Mouse (Mus musculus): ENCODE measurements at regions not wholly inside any gene's neighbourhood (a gene's known extent, or its start where the extent isn't known, plus 50 kb on each side); places are given as distances from the start of the nearest gene placed in this dataset.

DNA sequence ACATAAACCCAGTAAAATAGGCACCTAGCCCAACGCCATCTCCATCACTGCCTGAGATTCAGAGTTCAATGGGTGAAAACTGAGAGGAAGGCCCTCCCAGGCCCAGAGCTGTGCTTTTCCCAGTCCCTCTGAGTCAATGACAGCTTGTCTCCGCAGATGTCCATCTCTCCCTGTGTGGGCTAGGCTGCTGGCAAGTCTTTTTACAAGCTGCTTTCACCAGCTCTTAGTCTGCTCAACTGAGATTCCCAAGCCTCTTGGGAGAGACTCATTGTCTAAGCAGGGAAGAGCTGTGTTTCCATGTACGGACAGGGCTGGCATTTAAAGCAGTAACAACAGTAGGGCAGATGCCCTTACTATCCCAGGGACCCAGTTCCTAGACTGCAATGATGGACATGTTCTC is 585.5 kb upstream of the Gm19410 start:
- DNase-seq (ENCODE audit: extremely low spot score in 1 of 2, low spot score in 1 of 2) = peak in 1 of 2 experiments; percentile 43

DNA sequence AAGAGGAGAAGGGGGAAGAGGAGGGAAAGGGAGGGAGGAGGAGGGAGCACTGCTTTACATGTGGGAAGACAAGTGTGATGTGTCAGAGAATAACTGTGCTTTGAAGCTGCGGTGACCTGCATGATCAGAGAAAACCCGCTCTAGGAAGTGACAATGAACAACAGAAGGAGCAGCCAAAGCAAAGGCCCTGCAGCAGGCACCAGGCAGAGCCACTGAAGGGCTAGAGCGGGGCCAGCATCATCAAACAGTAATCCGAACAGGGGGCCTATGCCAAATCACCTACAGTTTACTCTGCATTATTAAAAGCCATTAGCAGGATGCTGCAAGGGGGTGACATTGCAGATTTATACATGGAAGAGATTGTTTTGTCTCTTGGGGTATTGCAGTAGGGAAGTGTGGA is 583.4 kb upstream of the Gm19410 start:
- no peak for DNase-seq (ENCODE audit: extremely low spot score in 1 of 2, low spot score in 1 of 2)

DNA sequence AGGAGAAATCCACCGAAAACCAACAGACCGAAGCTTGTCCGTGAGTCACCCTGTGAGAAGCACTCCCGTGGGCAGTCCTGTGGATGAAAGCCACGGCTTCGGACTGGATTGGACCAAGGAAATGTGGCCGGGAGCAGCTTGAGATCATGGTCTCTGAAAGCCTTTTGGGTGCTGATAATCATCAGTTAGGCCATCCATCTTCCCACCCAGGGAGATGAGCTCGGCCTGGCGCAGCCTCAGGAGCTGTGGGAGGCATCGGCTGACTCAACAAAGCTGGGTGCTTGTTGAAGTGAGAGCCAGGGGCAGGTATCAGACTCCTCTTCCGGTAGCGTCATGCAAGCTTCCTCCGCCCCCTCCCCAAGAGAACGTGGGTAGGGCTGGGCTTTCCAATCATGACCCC is 582.2 kb upstream of the Gm19410 start:
- no peak for DNase-seq (ENCODE audit: extremely low spot score in 1 of 2, low spot score in 1 of 2)

DNA sequence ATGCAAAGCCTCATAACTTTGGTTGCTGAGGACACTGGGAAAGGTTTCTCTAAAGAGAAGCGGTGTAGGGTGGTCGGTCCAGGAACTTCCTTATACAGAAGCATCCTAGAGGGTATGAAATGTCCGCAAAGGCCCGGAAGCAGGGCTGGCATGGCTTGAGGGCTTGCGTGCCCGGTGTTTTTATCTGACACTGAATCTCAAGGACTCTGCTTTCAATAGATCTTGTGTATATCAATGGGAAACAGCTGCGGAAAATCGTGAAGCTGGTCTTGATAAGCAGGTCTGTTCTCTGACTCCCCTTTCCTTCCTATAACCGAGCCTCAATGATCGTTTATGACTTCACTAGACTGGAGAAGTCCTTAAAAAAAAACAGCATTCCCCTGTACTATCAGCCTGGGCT is 580.4 kb upstream of the Gm19410 start:
- DNase-seq (ENCODE audit: extremely low spot score in 1 of 2, low spot score in 1 of 2) = no peak

DNA sequence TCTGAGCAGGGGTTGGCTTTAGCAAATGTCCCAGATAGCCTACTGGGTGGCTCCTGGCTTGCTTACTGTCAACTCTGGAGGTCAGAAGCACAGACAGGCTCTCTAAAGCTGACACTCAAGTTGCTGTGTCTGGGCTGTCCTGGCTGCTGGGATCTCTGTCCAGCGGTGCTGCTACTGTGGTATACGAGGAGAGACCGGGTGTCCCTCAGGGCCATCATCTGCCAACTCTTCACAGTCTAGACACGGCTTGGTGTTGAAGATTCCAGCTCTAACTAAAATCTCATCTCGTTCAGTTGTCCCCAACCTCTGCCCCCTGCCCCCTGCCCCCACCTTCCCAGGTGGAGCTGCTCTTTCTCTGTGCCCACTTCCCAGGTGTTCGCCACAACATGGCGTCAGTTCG is 577.1 kb upstream of the Gm19410 start:
- DNase-seq (ENCODE audit: extremely low spot score in 1 of 2, low spot score in 1 of 2) = no peak

DNA sequence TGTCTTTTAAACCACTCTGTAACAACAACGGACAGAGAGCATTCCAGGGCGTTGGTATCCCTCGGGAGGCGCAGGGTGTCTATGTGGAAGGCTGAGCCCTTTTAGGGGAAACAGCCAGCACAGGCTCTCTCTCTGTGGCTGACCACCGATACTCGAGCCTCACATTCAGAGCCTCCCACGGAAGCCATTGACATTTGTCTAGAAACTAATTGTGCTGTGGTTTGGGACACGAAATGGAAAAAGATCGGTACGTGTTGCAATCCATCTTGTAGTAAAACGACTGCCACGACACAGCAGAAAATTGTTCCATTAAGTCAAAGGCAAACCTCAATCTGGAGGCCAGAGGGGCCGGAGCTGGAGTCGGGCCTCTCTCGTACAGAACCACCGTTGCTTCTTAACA is 575.9 kb upstream of the Gm19410 start:
- DNase-seq (ENCODE audit: extremely low spot score in 1 of 2, low spot score in 1 of 2) = no peak

DNA sequence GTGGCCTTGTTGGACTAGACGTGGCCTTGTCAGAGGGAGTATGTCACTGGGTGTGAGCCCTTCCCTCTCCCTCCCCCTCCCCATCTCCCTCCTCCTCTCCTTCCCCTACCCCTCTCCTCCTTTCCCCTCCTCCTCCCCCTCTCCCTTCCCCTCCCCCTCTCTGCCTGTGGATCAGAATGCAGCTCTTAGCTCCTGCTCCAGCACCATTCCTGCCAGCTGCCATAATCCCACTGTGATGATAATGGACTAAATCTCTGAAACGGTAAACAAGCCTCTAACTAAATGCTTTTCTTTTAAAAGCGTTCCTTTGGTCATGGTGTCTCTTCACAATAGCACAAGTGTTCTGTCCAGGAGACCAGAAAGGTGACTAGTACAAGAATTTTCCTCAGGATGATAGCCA is 573.1 kb upstream of the Gm19410 start:
- DNase-seq (ENCODE audit: extremely low spot score in 1 of 2, low spot score in 1 of 2) = no peak

DNA sequence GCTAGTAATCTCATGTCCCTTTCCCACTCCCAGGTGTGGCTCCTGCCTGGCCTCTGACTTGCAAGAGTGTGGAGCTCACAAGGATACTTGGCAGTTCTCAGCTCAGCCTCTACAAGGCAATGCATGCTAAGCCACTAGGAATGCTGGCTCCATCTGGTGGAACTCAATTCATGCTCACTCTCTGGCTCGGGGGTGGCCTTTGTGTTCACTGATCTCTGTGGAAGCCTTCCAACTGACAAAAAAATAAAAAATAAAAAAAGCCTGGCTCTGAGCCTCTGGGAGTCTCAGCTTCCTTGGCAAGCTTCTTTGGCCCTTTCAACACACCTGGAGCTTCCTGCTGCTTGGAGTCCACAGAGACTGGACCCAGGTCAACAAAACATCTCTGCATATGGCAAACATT is 571.8 kb upstream of the Gm19410 start:
- peak in 1 of 2 experiments; percentile 20 for DNase-seq (ENCODE audit: extremely low spot score in 1 of 2, low spot score in 1 of 2)

DNA sequence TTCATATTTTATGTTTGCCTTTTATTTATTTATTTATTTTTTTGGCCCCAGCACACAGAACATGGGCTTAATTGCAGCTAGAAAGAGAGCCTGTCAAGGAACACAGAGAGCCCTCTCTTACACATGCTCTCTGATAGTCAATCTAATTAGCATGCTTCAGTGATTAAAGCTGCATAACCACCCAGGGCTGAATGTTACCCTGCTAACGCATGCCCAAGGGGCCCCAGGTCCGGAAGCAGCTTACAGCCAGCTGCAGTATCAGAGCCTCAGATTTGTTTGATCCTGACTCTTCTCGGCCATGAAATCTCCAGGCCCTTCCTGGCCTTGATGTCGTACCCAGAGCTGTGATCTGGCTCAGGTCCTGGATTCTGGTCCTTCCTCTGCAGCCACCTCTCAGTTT is 569.4 kb upstream of the Gm19410 start:
- DNase-seq (ENCODE audit: extremely low spot score in 1 of 2, low spot score in 1 of 2) = no peak

DNA sequence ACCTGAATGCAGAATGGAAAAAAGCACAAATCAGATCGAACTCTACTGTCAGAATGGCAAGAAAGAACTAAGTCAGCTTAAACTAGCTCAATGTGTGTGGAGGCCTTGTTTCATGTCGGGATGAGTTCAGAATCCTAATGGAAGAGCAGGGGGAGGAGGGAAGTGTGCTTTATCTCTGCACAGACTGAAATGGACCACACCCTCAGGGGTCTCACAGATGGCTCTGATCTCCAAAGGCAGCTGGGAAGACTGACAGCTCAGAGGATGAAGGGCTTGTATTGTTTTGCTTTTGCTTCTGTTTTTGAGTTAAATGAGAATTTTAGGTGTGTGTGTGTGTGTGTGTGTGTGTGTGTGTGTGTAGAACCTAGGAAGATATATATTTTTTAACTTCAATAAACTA is 566.8 kb upstream of the Gm19410 start:
- DNase-seq (ENCODE audit: extremely low spot score in 1 of 2, low spot score in 1 of 2) = no peak

DNA sequence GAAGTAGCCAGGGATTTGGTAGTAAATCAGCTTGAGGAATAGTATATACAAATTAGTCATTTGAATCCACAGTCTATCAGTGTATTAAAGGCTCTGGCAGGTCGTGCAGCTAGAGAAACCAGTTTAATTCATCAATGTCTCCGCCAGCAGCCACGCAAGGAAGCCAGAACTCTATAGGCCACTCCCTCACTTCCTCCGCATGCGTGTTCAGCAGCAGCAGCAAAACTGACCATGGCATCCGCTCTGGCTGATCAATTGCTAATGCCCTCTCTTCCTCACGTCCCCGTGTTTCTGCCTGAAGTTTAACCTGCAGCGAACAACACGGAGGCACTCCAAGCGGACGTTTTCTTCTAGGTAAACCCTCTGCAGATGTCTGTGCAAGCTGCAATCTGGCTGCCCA is 564.2 kb upstream of the Gm19410 start:
- no peak for DNase-seq (ENCODE audit: extremely low spot score in 1 of 2, low spot score in 1 of 2)

DNA sequence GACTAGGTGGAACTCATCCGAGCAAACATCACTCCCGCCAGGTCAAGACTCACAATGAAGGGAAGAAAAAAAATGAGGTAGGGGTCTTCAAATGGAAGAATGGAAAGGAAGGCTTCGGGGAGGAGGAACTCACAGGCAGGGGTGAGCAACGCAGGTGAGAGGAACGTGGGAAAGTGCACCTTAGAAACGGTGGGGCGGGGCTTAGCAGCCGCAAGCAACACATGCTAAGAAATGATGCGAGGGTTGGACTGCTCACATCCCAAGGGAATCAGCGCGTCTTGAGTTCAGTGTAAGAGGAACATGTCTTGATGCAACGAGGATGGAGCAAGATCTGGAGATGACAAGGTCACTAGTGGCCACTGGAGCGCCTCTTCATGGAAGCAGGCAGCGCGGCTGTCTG is 560.6 kb upstream of the Gm19410 start:
- DNase-seq (ENCODE audit: extremely low spot score in 1 of 2, low spot score in 1 of 2) = no peak

DNA sequence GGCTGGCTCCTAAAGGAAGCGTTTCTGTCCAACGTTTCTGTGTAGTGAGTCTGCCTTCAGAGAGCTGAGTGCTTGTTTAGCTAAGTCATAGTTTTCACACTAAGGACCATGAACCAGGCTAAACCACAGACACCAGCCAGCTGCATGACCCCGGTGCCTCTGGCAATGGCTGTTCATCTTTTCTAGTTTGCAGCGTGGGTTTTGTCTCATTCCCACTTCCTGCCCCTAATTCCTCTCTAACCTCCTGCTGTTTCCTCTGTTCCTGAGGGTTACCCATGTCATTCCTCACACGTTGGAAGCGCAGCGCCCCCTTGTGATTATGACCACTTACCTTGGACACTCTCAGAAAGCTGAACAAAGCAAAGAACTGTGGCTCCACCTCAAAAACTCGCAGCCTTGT is 560.1 kb upstream of the Gm19410 start:
- peak in 1 of 2 experiments; percentile 32 for DNase-seq (ENCODE audit: extremely low spot score in 1 of 2, low spot score in 1 of 2)

DNA sequence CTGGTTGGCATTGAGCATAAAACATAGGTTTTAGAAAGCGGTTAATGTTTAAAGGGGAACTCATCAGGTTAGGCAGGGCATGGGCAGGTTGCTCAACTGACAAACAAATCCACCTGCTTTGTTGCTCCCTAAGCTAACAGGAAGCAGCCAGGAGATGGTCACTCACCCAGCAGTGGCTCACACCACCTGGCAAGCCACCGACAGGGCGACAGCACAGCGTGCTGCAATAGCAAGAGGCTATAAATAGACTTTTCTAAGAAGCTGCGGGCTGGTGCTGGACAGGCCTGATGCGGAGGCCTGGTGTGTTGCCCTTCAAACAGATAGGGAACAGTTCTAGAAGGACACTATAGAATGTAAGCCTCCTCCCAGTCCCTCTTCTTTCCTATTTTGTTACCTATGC is 559.3 kb upstream of the Gm19410 start:
- no peak for DNase-seq (ENCODE audit: extremely low spot score in 1 of 2, low spot score in 1 of 2)

DNA sequence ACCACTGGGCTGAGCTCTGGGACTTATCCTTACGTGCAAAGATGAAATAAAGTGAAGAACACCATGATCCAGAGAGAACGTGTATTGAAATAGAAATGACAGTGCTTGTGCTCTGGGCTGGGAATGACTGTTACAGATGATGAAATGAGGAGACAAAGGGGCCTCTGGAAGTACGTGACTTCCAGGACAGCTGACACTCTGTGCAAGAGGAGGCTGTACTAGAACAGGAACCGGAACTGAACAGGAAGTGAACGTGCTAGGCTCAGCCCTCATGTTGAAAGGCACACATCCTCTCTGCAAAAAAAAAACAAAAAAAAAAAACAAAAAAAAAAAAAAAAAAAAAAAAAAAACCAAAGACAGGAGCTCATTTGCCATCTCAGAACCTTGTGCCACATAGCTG is 557.2 kb upstream of the Gm19410 start:
- DNase-seq (ENCODE audit: extremely low spot score in 1 of 2, low spot score in 1 of 2) = no peak

DNA sequence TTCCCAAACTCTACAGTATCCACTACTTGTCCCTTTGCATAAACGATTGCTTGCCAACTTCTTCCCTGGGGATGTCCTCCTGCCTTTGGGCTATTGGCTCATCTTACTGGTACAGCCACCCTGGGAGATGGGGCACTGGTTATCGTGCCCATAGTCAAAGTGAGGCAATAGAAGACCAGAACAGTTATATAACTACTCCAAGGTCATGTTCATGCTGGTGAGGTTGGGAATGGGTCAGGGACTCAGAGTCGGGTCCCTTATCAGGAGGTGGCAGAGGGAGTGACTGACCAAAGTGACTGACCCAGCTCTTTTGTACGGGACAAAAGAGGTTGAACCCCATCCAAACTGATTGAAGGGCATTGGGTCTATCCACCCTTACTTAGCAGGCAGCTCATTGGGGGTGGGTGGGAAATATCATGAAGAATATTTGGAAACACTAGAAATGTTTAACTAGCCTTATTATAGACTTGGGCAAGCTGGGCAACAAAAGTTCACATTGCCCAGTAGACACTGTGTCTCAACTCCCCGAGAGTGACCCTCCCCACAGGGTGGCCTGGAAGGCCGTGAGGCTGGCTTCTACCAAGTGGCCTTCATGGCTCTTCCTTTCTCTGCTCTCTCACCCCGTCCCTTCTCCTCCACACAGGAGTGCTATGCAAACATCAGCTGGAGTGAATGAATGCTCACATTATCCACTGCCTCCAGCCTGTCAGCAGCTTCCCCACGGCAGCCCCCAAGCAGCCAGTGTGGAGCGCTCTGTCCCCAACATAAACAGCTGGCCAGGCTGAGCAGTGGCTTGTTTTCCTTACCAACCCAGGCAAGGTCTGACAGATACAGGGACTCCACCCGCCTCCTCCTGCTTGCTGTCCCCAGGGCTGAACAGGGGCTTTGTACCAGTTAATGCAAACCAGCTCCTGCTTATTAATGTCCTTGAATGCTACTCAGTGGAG is 553.8 kb upstream of the Gm19410 start:
- DNase-seq (ENCODE audit: extremely low spot score in 1 of 2, low spot score in 1 of 2) = no peak

DNA sequence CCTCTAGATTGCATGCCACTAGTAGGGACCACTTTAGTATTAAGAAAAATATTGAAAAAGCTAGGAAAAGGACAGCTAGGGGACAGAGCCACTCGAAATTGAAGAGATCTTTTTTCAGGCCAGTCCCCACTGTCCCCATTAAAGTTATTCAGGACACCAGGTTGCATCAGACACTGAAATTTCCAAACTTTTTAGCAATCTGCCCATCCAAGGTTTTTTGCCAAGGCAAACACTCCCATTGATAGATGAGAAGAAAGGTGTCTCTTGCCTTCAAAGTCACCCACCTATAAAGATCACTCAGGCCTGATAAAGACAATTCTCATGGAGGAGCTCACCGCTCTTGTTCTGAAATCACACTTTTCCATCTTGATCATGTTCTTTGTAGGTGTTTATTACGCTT is 552.1 kb upstream of the Gm19410 start:
- DNase-seq (ENCODE audit: extremely low spot score in 1 of 2, low spot score in 1 of 2) = no peak

DNA sequence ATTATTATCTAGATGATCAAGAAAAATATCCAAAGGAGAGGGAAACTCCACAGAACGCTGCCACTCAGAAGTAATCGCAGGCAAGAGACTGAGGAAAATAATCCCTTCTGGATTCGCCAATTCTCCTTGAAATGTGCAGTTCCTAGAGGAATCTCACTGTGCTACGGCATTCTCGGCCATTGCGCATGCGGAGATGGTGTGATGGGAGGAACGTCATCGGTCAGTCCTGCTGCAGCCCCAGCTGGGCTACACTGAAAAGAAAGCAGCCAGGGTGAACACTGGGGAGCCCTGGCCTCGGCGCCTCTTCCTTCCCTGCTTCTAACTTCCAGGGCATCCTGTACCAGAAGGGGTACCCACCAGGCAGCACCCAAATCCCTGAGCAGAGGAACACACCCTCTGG is 548.0 kb upstream of the Gm19410 start:
- no peak for DNase-seq (ENCODE audit: extremely low spot score in 1 of 2, low spot score in 1 of 2)

DNA sequence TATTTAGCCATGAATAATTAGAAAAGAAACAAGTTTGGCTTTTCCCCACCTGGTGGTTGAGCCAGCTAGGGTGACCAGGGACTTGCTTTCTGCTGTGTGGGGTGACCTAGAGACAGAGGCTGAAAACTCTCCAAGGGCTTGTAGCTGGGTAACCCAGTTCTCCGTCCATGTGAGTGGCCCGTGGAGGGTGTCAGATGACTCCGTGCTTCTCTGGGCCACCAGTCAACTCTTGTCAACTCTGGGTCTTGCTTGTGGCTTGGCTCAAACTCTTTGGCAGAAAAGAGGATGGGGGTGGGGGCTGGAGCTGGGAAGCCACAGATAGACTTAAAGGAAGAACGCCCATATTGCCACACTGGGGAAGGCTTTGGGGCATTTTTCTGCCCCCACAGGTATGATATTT is 547.3 kb upstream of the Gm19410 start:
- DNase-seq (ENCODE audit: extremely low spot score in 1 of 2, low spot score in 1 of 2) = no peak

DNA sequence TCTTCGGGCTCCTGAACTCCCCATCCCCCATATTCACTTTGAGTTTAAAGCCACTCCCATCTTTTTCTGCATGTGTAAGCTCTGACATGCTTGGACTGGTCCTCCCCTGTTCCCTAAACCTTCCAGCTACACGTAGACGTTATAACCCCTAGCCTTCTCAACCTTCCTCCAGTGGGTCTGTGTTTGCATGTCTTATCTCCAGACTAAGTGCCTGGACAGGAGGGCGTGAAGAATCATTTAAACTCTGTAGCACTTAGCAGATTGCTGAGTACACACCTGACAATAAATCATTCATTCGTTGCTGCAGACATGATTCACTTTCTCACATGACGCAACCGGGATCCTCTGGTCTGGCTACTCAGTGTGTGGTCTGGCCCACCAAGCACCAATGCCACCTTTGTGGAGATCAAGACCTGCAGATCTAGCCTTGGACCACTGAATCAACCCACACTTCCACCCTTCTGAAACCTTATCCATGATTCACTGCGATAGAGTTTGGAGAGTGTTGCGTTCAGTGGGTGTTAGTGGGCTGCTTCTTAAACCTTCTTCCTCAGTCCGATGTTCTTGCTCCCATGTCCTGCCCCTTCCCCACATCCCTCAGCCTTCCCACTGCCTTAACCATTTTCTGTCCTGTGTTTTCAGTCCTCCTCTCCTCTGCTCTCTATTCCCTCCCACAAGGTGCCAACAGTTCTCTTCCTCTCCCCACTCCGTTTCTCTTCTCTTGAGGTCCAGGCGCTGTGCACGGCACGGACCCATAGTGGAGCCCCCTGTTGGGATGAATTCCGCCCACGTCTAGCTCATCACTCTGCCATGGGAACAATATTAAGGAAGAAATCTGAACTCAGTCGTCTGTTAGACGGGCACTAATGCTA is 541.3 kb upstream of the Gm19410 start:
- DNase-seq (ENCODE audit: extremely low spot score in 1 of 2, low spot score in 1 of 2) = no peak

DNA sequence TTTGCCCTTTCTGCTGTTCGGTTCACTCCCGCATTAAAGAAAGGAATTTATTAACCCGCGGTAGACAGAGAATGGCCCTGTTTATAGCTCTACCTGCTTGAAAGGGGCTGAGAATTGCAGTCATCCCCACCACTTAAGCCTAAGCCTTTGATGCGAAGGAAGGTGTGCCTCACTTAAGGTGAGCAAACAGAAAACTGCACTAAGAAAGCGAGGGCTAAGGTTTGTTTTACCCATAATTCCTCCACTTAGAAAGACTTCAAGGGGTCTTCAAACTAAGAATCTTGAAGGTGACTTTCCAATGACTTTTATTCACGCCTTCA is 540.7 kb upstream of the Gm19410 start:
- no peak for DNase-seq (ENCODE audit: extremely low spot score in 1 of 2, low spot score in 1 of 2)

DNA sequence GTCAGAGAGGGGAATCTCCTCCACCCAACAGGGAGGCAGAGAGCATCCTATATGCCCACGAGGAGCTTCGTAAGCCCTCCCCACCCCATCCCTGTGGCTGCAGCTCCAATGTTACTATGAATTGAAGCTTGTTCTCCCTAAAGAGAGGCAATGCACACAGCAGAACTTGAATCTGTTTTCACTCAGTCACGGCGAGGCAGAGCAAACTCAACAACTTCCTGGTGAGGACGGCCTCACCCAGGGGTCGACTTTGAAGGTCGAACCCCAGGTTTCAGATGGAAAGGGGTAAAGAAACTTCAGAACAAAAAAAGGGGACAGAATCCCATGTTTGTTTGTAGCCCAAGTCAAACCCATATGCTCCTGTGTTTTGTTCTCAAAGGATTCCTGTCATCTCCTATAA is 538.5 kb upstream of the Gm19410 start:
- DNase-seq (ENCODE audit: extremely low spot score in 1 of 2, low spot score in 1 of 2) = no peak
